In genomic region chr5:72350081-72350758, GRCm38 (mm10) we compare ENCODE assay signal across 9 mouse cellular contexts.
A peak's percentile ranks its signal among the peaks of the same experiment; 100 is the strongest.
DNase-seq lines count a peak whose midpoint lies in the region; ATAC-seq lines count a peak whose summit lies in the region.
"Had no signal": no experiment of that assay in that cellular context is flagged by ENCODE, and none has a peak within 500 bp of the region (broad histone marks: within the 10 kb centered on the region; RNA-seq: fewer than 3 reads in every experiment).

No protein-coding gene starts in this region.

- 35% methylated on average over 5 of the region's 5 CpGs for WGBS in neural tube, embryonic 11.5 days
- 35% methylated on average over 5 of the region's 5 CpGs for WGBS in forebrain, embryonic 11.5 days
- 37% methylated on average over 5 of the region's 5 CpGs for WGBS in hindbrain, embryonic 16.5 days
- 39% methylated on average over 5 of the region's 5 CpGs for WGBS in midbrain, embryonic 16.5 days

- no peak overlapping the region for H3K4me3 ChIP-seq in neural tube, embryonic 11.5 days (ENCODE audit: low read depth, low read length)
- H3K4me3 ChIP-seq in forebrain, embryonic 11.5 days (ENCODE audit: low read depth, low read length), result no peak overlapping the region
- H3K4me3 ChIP-seq in hindbrain, embryonic 16.5 days (ENCODE audit: low read length), result no peak overlapping the region
- H3K4me3 ChIP-seq in midbrain, embryonic 16.5 days (ENCODE audit: low read depth, low read length), result no peak overlapping the region
- H3K4me3 ChIP-seq: liver, embryonic 15.5 days had no signal

- H3K4me2 ChIP-seq in neural tube, embryonic 11.5 days (ENCODE audit: low read depth), result no peak overlapping the region
- H3K4me2 ChIP-seq in forebrain, embryonic 11.5 days (ENCODE audit: low read depth, low read length, severe bottlenecking), result no peak overlapping the region
- H3K4me2 ChIP-seq in hindbrain, embryonic 16.5 days (ENCODE audit: low read length), result no peak overlapping the region
- H3K4me2 ChIP-seq in midbrain, embryonic 16.5 days (ENCODE audit: low read length), result no peak overlapping the region
- H3K4me2 ChIP-seq: liver, embryonic 15.5 days had no signal

- no peaks in the 10 kb centered on the region for H3K27me3 ChIP-seq in neural tube, embryonic 11.5 days (ENCODE audit: control insufficient read depth, insufficient read depth, low read length)
- H3K27me3 ChIP-seq in forebrain, embryonic 11.5 days (ENCODE audit: control insufficient read depth, insufficient read depth, low read length), result no peaks in the 10 kb centered on the region
- H3K27me3 ChIP-seq in hindbrain, embryonic 16.5 days (replicated peaks; ENCODE audit: control insufficient read depth, insufficient read depth, low read length), result no peaks in the 10 kb centered on the region
- H3K27me3 ChIP-seq in midbrain, embryonic 16.5 days (ENCODE audit: control insufficient read depth, insufficient read depth, low read depth, low read length), result no peaks in the 10 kb centered on the region
- H3K27me3 ChIP-seq: liver, embryonic 15.5 days had no signal

- H3K9me3 ChIP-seq in neural tube, embryonic 11.5 days (ENCODE audit: control insufficient read depth, low read length), result no peaks in the 10 kb centered on the region
- no peaks in the 10 kb centered on the region for H3K9me3 ChIP-seq in forebrain, embryonic 11.5 days (ENCODE audit: control insufficient read depth, low read length)
- no peaks in the 10 kb centered on the region for H3K9me3 ChIP-seq in hindbrain, embryonic 16.5 days (ENCODE audit: control insufficient read depth, low read length)
- no peaks in the 10 kb centered on the region for H3K9me3 ChIP-seq in midbrain, embryonic 16.5 days (replicated peaks; ENCODE audit: control insufficient read depth, low read length, poor library complexity, severe bottlenecking)
- H3K9me3 ChIP-seq: liver, embryonic 15.5 days had no signal

- DNase-seq in neural tube, embryonic 11.5 days (ENCODE audit: low spot score), result peak; percentile 35
- no peak for DNase-seq in neural tube, embryonic 10.5 days (ENCODE audit: extremely low spot score, low spot score)
- peak; percentile 44 for DNase-seq in c-Kit-positive CD71-negative TER-119-negative erythroid progenitor cells, embryonic 14.5 days (ENCODE audit: low read depth)
- no peak for DNase-seq in forebrain, embryonic 11.5 days (ENCODE audit: low spot score)
- peak; percentile 11 to 58 for DNase-seq in left cerebral cortex, adult 9 months (ENCODE audit: low spot score in 2 of 2)
- no peak for DNase-seq in testis, postnatal 14 days (ENCODE audit: low spot score)

- no peak overlapping the region for H3K27ac ChIP-seq in neural tube, embryonic 11.5 days (ENCODE audit: low read depth, low read length)
- H3K27ac ChIP-seq in forebrain, embryonic 11.5 days (ENCODE audit: low read depth, low read length), result no peak overlapping the region
- no peak overlapping the region for H3K27ac ChIP-seq in hindbrain, embryonic 16.5 days (ENCODE audit: low read depth, low read length)
- no peak overlapping the region for H3K27ac ChIP-seq in midbrain, embryonic 16.5 days (ENCODE audit: low read length)
- H3K27ac ChIP-seq: liver, embryonic 15.5 days had no signal

- ATAC-seq in neural tube, embryonic 11.5 days (ENCODE audit: insufficient read depth, low FRiP score, low TSS enrichment), result peak; percentile 81
- ATAC-seq in forebrain, embryonic 11.5 days (replicated peaks; ENCODE audit: low FRiP score), result peak; percentile 86
- peak; percentile 97 for ATAC-seq in hindbrain, embryonic 16.5 days
- ATAC-seq in midbrain, embryonic 16.5 days, result peak; percentile 97

- no peak overlapping the region for H3K9ac ChIP-seq in neural tube, embryonic 11.5 days (ENCODE audit: low read length)
- no peak overlapping the region for H3K9ac ChIP-seq in forebrain, embryonic 11.5 days (ENCODE audit: low read length)
- H3K9ac ChIP-seq in hindbrain, embryonic 16.5 days (ENCODE audit: low read depth, low read length), result no peak overlapping the region
- no peak overlapping the region for H3K9ac ChIP-seq in midbrain, embryonic 16.5 days (ENCODE audit: low read depth, low read length)
- H3K9ac ChIP-seq: liver, embryonic 15.5 days had no signal

- no peaks in the 10 kb centered on the region for H3K4me1 ChIP-seq in neural tube, embryonic 11.5 days (ENCODE audit: control insufficient read depth, insufficient read depth, low read length)
- H3K4me1 ChIP-seq in forebrain, embryonic 11.5 days (replicated peaks; ENCODE audit: control insufficient read depth, insufficient read depth, low read length), result no peaks in the 10 kb centered on the region
- H3K4me1 ChIP-seq in hindbrain, embryonic 16.5 days (ENCODE audit: control insufficient read depth, insufficient read depth, low read depth, low read length), result no peaks in the 10 kb centered on the region
- H3K4me1 ChIP-seq in midbrain, embryonic 16.5 days (ENCODE audit: control insufficient read depth, insufficient read depth, low read length), result no peaks in the 10 kb centered on the region
- H3K4me1 ChIP-seq: liver, embryonic 15.5 days had no signal

- H3K36me3 ChIP-seq in neural tube, embryonic 11.5 days (ENCODE audit: control insufficient read depth, insufficient read depth, low read length), result no peaks in the 10 kb centered on the region
- H3K36me3 ChIP-seq in forebrain, embryonic 11.5 days (ENCODE audit: control insufficient read depth, insufficient read depth, low read length), result no peaks in the 10 kb centered on the region
- no peaks in the 10 kb centered on the region for H3K36me3 ChIP-seq in hindbrain, embryonic 16.5 days (ENCODE audit: control insufficient read depth, insufficient read depth, low read length)
- H3K36me3 ChIP-seq in midbrain, embryonic 16.5 days (ENCODE audit: control insufficient read depth, insufficient read depth, low read length), result no peaks in the 10 kb centered on the region
- H3K36me3 ChIP-seq: liver, embryonic 15.5 days had no signal

Comparison
In these comparisons a context has a peak if more than half of its experiments do, and no peak if none do; other contexts are left out.
1. DNase-seq: peak in neural tube, embryonic 11.5 days (single experiment), c-Kit-positive CD71-negative TER-119-negative erythroid progenitor cells, embryonic 14.5 days (single experiment) and left cerebral cortex, adult 9 months (2 of 2); none in neural tube, embryonic 10.5 days (single experiment), forebrain, embryonic 11.5 days (single experiment) and testis, postnatal 14 days (single experiment).
2. Peak in every context shown above with its lines, with median percentiles within 50 percentile points of each other: ATAC-seq.